ENCODE assay signal across 8 mouse cellular contexts in genomic region chr9:63737426-63737931, GRCm38 (mm10). TPM values are rescaled to one million over a fixed set of nuclear protein-coding genes. Genes with fewer than 3 reads are reported as not detected.
A peak's percentile ranks its signal among the peaks of the same experiment; 100 is the strongest.
DNase-seq lines count a peak whose midpoint lies in the region; ATAC-seq and TF ChIP-seq lines count a peak whose summit lies in the region.
"Had no signal": no experiment of that assay in that cellular context is flagged by ENCODE, and none has a peak within 500 bp of the region (broad histone marks: within the 10 kb centered on the region; RNA-seq: fewer than 3 reads in every experiment).

No protein-coding gene starts in this region.

- no peak for TF ChIP-seq POLR2A in cortical plate, adult 2 months (IDR thresholded peaks at IDR 0.05; ENCODE audit: extremely low read depth, insufficient read depth, low read length)

- no peak for TF ChIP-seq CTCF in cortical plate, adult 2 months (IDR thresholded peaks at IDR 0.05; ENCODE audit: extremely low read depth, insufficient read depth, low read length)
- TF ChIP-seq CTCF in stomach, postnatal 0 days (IDR thresholded peaks at IDR 0.05; ENCODE audit: low read depth): no peak

- peaks cover 9% of the 10 kb centered on the region; the same call in 1 of the 2 replicates for H3K36me3 ChIP-seq in liver, embryonic 12.5 days
- H3K36me3 ChIP-seq in limb, embryonic 15.5 days: 0 out of 2 replicates have a peak, but pooled peaks cover 10% of the 10 kb centered on the region
- H3K36me3 ChIP-seq in stomach, postnatal 0 days (ENCODE audit: control insufficient read depth, insufficient read depth, low read length): no peaks in the 10 kb centered on the region; the same call in 1 of the 2 replicates
- H3K36me3 ChIP-seq in midbrain, embryonic 15.5 days (replicated peaks): no peaks in the 10 kb centered on the region

- ATAC-seq in liver, embryonic 12.5 days: no peak
- peak; percentile 64; the same call in 1 of the 2 replicates for ATAC-seq in limb, embryonic 15.5 days (ENCODE audit: insufficient number of reproducible peaks, low FRiP score, low TSS enrichment, low read depth)
- ATAC-seq in stomach, postnatal 0 days (ENCODE audit: low FRiP score, low TSS enrichment): peak; percentile 47; the same call in 1 of the 2 replicates
- ATAC-seq in midbrain, embryonic 15.5 days (replicated peaks): no peak

- peaks cover 92% of the 10 kb centered on the region for H3K4me1 ChIP-seq in liver, embryonic 12.5 days
- peaks cover 13% of the 10 kb centered on the region for H3K4me1 ChIP-seq in cortical plate, adult 2 months (ENCODE audit: control insufficient read depth, insufficient read depth, low read length)
- peaks cover 84% of the 10 kb centered on the region for H3K4me1 ChIP-seq in limb, embryonic 15.5 days
- H3K4me1 ChIP-seq in stomach, postnatal 0 days (replicated peaks; ENCODE audit: control insufficient read depth, insufficient read depth): peaks cover 19% of the 10 kb centered on the region
- peaks cover 2% of the 10 kb centered on the region; the same call in 1 of the 2 replicates for H3K4me1 ChIP-seq in midbrain, embryonic 15.5 days

- DNase-seq in liver: peak; percentile 44
- DNase-seq in stomach, postnatal 0 days (ENCODE audit: low spot score): peak; percentile 45
- DNase-seq in adrenal gland, adult 2 months: no peak

- no peaks in the 10 kb centered on the region for H3K9me3 ChIP-seq in liver, embryonic 12.5 days (replicated peaks)
- H3K9me3 ChIP-seq in limb, embryonic 15.5 days: no peaks in the 10 kb centered on the region
- H3K9me3 ChIP-seq in stomach, postnatal 0 days (ENCODE audit: control insufficient read depth, low read length): no peaks in the 10 kb centered on the region
- H3K9me3 ChIP-seq in midbrain, embryonic 15.5 days: no peaks in the 10 kb centered on the region

- no peaks in the 10 kb centered on the region for H3K27me3 ChIP-seq in liver, embryonic 12.5 days (replicated peaks)
- no peaks in the 10 kb centered on the region for H3K27me3 ChIP-seq in limb, embryonic 15.5 days
- no peaks in the 10 kb centered on the region for H3K27me3 ChIP-seq in stomach, postnatal 0 days (ENCODE audit: control insufficient read depth, insufficient read depth, low read length)
- no peaks in the 10 kb centered on the region for H3K27me3 ChIP-seq in midbrain, embryonic 15.5 days (replicated peaks)

- H3K27ac ChIP-seq in liver, embryonic 12.5 days: no peak overlapping the region
- H3K27ac ChIP-seq in cortical plate, adult 2 months (ENCODE audit: insufficient read depth, low read length): 0 out of 2 replicates have a peak overlapping the region, but pooled peaks have one; percentile 18
- peak overlapping the region; percentile 51 for H3K27ac ChIP-seq in limb, embryonic 15.5 days
- H3K27ac ChIP-seq in stomach, postnatal 0 days (replicated peaks): no peak overlapping the region
- no peak overlapping the region for H3K27ac ChIP-seq in midbrain, embryonic 15.5 days

- WGBS in liver, embryonic 12.5 days (ENCODE audit: insufficient replicate concordance): 50% methylated on average over 9 of the region's 9 CpGs
- WGBS in limb, embryonic 15.5 days: 40% methylated on average over 9 of the region's 9 CpGs
- WGBS in stomach, postnatal 0 days: 68% methylated on average over 9 of the region's 9 CpGs
- 82% methylated on average over 9 of the region's 9 CpGs for WGBS in midbrain, embryonic 15.5 days

- H3K9ac ChIP-seq in liver, embryonic 12.5 days: no peak overlapping the region
- no peak overlapping the region for H3K9ac ChIP-seq in limb, embryonic 15.5 days
- H3K9ac ChIP-seq in stomach, postnatal 0 days (ENCODE audit: low read length): no peak overlapping the region
- H3K9ac ChIP-seq in midbrain, embryonic 15.5 days: no peak overlapping the region

- no peak overlapping the region for H3K4me3 ChIP-seq in liver, embryonic 12.5 days
- no peak overlapping the region for H3K4me3 ChIP-seq in cortical plate, adult 2 months (ENCODE audit: insufficient read depth, low read length)
- no peak overlapping the region for H3K4me3 ChIP-seq in limb, embryonic 15.5 days
- H3K4me3 ChIP-seq in stomach, postnatal 0 days (ENCODE audit: low read depth, low read length): no peak overlapping the region
- no peak overlapping the region for H3K4me3 ChIP-seq in midbrain, embryonic 15.5 days
- H3K4me3 ChIP-seq: erythroblast, embryonic 14.5 days had no signal

- TF ChIP-seq EP300 in stomach, postnatal 0 days (optimal IDR thresholded peaks at IDR 0.05): no peak

- H3K4me2 ChIP-seq in liver, embryonic 12.5 days: no peak overlapping the region
- H3K4me2 ChIP-seq in limb, embryonic 15.5 days: no peak overlapping the region; the same call in 1 of the 2 replicates
- H3K4me2 ChIP-seq in stomach, postnatal 0 days (replicated peaks; ENCODE audit: low read depth): no peak overlapping the region
- no peak overlapping the region for H3K4me2 ChIP-seq in midbrain, embryonic 15.5 days

RNA-seq across cellular contexts. Expression of gene Smad3, which starts 20.3 kb away (rescaled TPM):
- polyA plus RNA-seq in liver, embryonic 12.5 days (2016; fragmentation: Nextera tagmentation; extraction: Ambion mirVana): 5.8 and 7.2 TPM in 2 replicates
- polyA plus RNA-seq in cortical plate, adult 2 months (2012; rRNA removed): 40.3 and 46.8 TPM in 2 replicates
- polyA plus RNA-seq in limb, embryonic 15.5 days (2015; fragmentation: Nextera tagmentation; extraction: Ambion mirVana): 22.9 and 28.9 TPM in 2 replicates
- 5.3 and 6.4 TPM in 2 replicates for polyA plus RNA-seq in stomach, postnatal 0 days (2015; fragmentation: Nextera tagmentation; extraction: Ambion mirVana)
- polyA plus RNA-seq in midbrain, embryonic 15.5 days (2015; fragmentation: Nextera tagmentation; extraction: Ambion mirVana): 7.2 and 9.1 TPM in 2 replicates
- 10 to 100 TPM; 30.4 to 33.7 TPM for total RNA-seq in adrenal gland, adult 2 months (2021)
- polyA plus RNA-seq in adrenal gland, adult 2 months (2012; rRNA removed): 29.5 and 41.9 TPM in 2 replicates

Comparison
In these comparisons a context has a peak if more than half of its experiments do, and no peak if none do; other contexts are left out.
1. ATAC-seq: peak in limb, embryonic 15.5 days (single experiment) and stomach, postnatal 0 days (single experiment); none in liver, embryonic 12.5 days (single experiment) and midbrain, embryonic 15.5 days (single experiment).
2. H3K27ac ChIP-seq: peak in cortical plate, adult 2 months (single experiment) and limb, embryonic 15.5 days (single experiment); none in liver, embryonic 12.5 days (single experiment), stomach, postnatal 0 days (single experiment) and midbrain, embryonic 15.5 days (single experiment).